Mouse (Mus musculus) granulocyte monocyte progenitor cell, adult 5-6 weeks (primary cell): ENCODE measurements at regions not wholly inside any gene's neighbourhood (a gene's known extent, or its start where the extent isn't known, plus 50 kb on each side); places are given as distances from the start of the nearest gene placed in this dataset.

Experiments used
- ATAC-seq: replicated peaks from 2 replicates; pipeline ENCODE4 v1.8.0; 2016; ENCODE audit warnings: mild to moderate bottlenecking, moderate TSS enrichment, inconsistent platforms; ENCODE audit not compliant: poor library complexity, severe bottlenecking

DNA sequence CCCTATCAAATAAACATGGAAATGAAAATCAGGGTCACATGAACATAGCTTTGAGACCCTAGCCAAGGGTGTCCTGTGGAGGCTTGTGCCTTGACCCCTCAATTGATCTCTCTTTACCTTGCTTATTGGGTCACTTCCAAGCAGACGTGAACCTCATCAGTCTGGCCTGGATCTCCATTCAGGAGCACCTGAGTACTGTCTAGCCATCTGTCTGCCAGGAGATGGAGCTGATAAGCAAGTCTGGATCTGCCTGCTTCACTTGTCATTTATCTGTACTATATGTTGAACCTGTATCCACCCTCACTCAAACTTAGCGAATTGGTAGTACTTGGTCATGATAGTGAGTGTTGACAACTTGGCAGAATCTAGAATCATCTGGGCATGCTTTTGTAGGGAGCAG lies 58.2 kb upstream of the Cacnb2 start:
- ATAC-seq: peak; percentile 37; the same call in 1 of the 2 replicates

DNA sequence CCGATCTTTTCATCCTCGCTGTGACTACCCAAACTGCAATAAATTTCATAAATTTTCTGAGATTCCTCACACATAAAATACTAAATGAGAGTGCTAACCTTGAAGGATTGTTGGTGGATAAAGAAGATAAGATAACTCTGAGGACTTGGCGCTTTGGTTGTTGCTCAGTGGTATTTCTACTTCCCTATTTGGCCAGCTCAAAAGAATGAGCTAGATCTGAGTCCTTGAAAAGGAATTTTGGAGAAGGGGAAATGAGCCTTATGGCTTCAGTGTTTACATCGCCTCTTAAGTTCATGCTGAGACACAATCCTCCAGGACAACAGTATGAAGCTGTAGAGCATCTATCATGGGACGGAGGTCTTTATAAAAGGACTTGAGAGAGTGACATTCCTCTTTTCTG lies 54.2 kb upstream of the Cacnb2 start:
- peak; percentile 73 for ATAC-seq

- no peak for ATAC-seq
Measured at GRCm38 (mm10) chr2:14549560-14549959, 53.3 kb upstream of the Cacnb2 start.

GRCm38 (mm10) chr2:14550826-14551225 lies 52.1 kb upstream of the Cacnb2 start:
- no peak for ATAC-seq
